Mouse (Mus musculus): Measurements from ENCODE around the gene Bap1. TPM values are rescaled to one million over a fixed set of nuclear protein-coding genes. Genes with fewer than 3 reads are reported as not detected.

Bap1 gene
- total RNA-seq, 2 experiments from 2014 or later = 27.2 to 36.3 TPM

Other genes starting within 250 kb of the Bap1 start
- 257 and 280 TPM in 2 replicates for gene Spcs1, start 249.8 kb upstream of the Bap1 start, total RNA-seq (2015)
- gene Spcs1, start 249.8 kb upstream of the Bap1 start, total RNA-seq (2017) = 105 TPM in 2 replicates
- gene Pbrm1, start 232.3 kb upstream of the Bap1 start, total RNA-seq (2015) = 75.4 and 82.4 TPM in 2 replicates
- 52.3 and 80.5 TPM in 2 replicates for gene Pbrm1, start 232.3 kb upstream of the Bap1 start, total RNA-seq (2017)
- 365 and 481 TPM in 2 replicates for gene Gnl3, start 232.3 kb upstream of the Bap1 start, total RNA-seq (2015)
- 301 and 405 TPM in 2 replicates for gene Gnl3, start 232.3 kb upstream of the Bap1 start, total RNA-seq (2017)
- 93.8 and 125 TPM in 2 replicates for gene Smim4, start 122.5 kb upstream of the Bap1 start, total RNA-seq (2015)
- gene Smim4, start 122.5 kb upstream of the Bap1 start, total RNA-seq (2017) = 45.3 and 89.8 TPM in 2 replicates
- 90.7 and 110 TPM in 2 replicates for gene Nt5dc2, start 120.4 kb upstream of the Bap1 start, total RNA-seq (2015)
- 136 and 153 TPM in 2 replicates for gene Nt5dc2, start 120.4 kb upstream of the Bap1 start, total RNA-seq (2017)
- gene Stab1, start 82.8 kb upstream of the Bap1 start, total RNA-seq (2015) = 3.2 and 6.7 TPM in 2 replicates
- gene Stab1, start 82.8 kb upstream of the Bap1 start, total RNA-seq (2017) = 0.44 and 0.87 TPM in 2 replicates
- 0.94 TPM in 1 of 2 replicates, not detected in the other for gene Tnnc1, start 43.1 kb upstream of the Bap1 start, total RNA-seq (2015)
- 0.54 and 0.87 TPM in 2 replicates for gene Tnnc1, start 43.1 kb upstream of the Bap1 start, total RNA-seq (2017)
- 94.2 and 113 TPM in 2 replicates for gene Nisch, start 34.5 kb upstream of the Bap1 start, total RNA-seq (2015)
- gene Nisch, start 34.5 kb upstream of the Bap1 start, total RNA-seq (2017) = 69.7 and 88.2 TPM in 2 replicates
- 0.02 TPM in 1 of 2 replicates, not detected in the other for gene Sema3g, start 33.6 kb upstream of the Bap1 start, total RNA-seq (2015)
- gene Sema3g, start 33.6 kb upstream of the Bap1 start, total RNA-seq (2017) = 0.04 TPM in 1 of 2 replicates, not detected in the other
- gene Phf7, start 133 bp upstream of the Bap1 start, total RNA-seq (2015) = 14.9 and 16.4 TPM in 2 replicates
- gene Phf7, start 133 bp upstream of the Bap1 start, total RNA-seq (2017) = 9.0 and 11.4 TPM in 2 replicates
- gene Dnah1, start 72.4 kb downstream of the Bap1 start, total RNA-seq (2015) = 0.12 and 0.27 TPM in 2 replicates
- 0.04 and 0.07 TPM in 2 replicates for gene Dnah1, start 72.4 kb downstream of the Bap1 start, total RNA-seq (2017)
- gene Capn7, start 85.2 kb downstream of the Bap1 start, total RNA-seq (2015) = 56.8 and 59.6 TPM in 2 replicates
- gene Capn7, start 85.2 kb downstream of the Bap1 start, total RNA-seq (2017) = 52.7 and 62.3 TPM in 2 replicates
- gene Sh3bp5, start 184.6 kb downstream of the Bap1 start, total RNA-seq (2015) = 4.5 and 6.2 TPM in 2 replicates
- 3.6 and 5.2 TPM in 2 replicates for gene Sh3bp5, start 184.6 kb downstream of the Bap1 start, total RNA-seq (2017)
- 28.3 and 30.7 TPM in 2 replicates for gene Eaf1, start 242.9 kb downstream of the Bap1 start, total RNA-seq (2015)
- 25.3 and 34.4 TPM in 2 replicates for gene Eaf1, start 242.9 kb downstream of the Bap1 start, total RNA-seq (2017)
- gene Mettl6, start 243.6 kb downstream of the Bap1 start, total RNA-seq (2015) = 45.4 and 47.6 TPM in 2 replicates
- 85.2 and 126 TPM in 2 replicates for gene Mettl6, start 243.6 kb downstream of the Bap1 start, total RNA-seq (2017)

Data from megakaryocyte progenitor cell, adult 5-6 weeks (primary cell).